Mouse (Mus musculus): ENCODE results near the gene Znrf2. TPM values are rescaled to one million over a fixed set of nuclear protein-coding genes. Genes with fewer than 3 reads are reported as not detected.
"Not testable (repeated sequence)": the region's sequence is repeated elsewhere in the genome, so short reads cannot be mapped to it uniquely, and the experiment has no call there.

Znrf2 gene
- total RNA-seq, 2 experiments from 2014 or later = 14.3 to 15.9 TPM

DNA sequence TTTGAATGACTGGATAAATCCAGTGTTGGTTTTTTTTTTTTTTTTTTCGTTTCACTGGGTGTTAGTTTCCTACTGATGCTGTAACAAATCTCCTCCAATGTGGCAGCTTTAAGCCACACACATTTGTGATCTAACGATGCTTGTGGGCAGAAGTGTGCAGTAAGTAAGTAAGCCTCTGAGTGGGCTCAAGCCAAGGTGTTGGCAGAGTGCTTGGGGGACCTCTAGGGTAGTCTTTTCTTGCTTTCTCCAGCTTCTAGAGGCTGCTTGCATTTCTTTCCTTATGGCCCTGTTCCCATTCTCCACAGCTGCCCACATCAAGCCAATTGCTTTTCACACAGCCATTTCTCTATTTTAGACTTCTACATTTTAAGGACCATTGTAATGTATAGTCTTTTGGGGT lies 16.7 kb downstream of the Znrf2 start:
- no peak for DNase-seq (ENCODE audit: low spot score in 2 of 2)
- intact Hi-C loops (cut with DNase I) = no loop called here

- intact Hi-C loops (cut with DNase I) = no loop called here
- DNase-seq (ENCODE audit: low spot score in 2 of 2) = no peak
Measured at GRCm38 (mm10) chr6:54836666-54837065, 19.9 kb downstream of the Znrf2 start.

- intact Hi-C loops (cut with DNase I) = no loop called here
- no peak for DNase-seq (ENCODE audit: low spot score in 2 of 2)
Measured at GRCm38 (mm10) chr6:54841399-54841798, 24.7 kb downstream of the Znrf2 start.

- intact Hi-C loops (cut with DNase I) = no loop called here
- no peak for DNase-seq (ENCODE audit: low spot score in 2 of 2)
Measured at GRCm38 (mm10) chr6:54842041-54842440, 25.3 kb downstream of the Znrf2 start.

GRCm38 (mm10) chr6:54848546-54848945 lies 31.8 kb downstream of the Znrf2 start:
- intact Hi-C loops (cut with DNase I) = no loop called here
- no peak for DNase-seq (ENCODE audit: low spot score in 2 of 2)

DNA sequence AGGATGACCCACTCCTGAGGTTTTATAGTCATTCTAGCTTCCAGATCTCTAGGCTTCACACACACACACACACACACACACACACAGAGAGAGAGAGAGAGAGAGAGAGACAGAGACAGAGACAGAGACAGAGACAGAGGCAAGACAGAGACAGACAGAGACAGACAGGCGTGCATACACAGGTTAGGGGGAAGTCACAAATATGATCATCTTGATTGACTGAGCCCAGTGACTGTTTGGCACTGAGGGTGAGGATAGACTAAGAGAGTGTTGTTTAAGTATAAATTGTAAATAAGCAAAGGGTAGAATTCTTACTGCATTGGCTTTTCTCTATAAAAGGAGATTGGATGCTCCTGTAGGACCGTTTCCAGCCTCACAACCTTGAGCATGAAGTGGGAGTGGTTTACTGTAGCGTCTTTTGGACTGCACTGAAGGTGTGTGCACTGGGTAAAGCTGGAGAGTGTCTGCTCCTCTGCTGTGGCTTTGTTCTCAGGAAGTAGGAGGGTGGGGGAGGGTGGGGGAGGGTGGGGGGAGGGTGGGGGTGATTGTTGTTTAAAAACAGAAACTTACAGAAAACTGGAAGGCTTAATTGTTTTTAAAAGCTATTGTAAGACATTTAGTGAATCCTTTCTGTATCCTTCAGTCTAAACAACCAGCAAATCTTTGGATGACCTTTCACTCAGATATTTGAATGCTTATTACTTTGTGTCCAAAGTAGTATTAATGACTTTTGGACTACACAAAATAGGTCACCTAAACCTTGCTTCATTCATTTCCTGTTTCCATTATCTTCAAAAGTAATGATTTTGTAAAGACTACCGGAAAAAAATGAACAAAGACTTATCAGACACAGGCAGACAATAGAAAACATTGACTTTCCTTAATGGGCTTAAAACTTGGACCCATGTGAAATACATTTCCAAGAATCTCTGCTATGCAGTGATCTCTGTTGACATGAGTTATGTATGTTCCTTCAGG lies 32.8 kb downstream of the Znrf2 start:
- intact Hi-C loops (cut with DNase I) = no loop called here
- DNase-seq (ENCODE audit: low spot score in 2 of 2) = no peak

DNA sequence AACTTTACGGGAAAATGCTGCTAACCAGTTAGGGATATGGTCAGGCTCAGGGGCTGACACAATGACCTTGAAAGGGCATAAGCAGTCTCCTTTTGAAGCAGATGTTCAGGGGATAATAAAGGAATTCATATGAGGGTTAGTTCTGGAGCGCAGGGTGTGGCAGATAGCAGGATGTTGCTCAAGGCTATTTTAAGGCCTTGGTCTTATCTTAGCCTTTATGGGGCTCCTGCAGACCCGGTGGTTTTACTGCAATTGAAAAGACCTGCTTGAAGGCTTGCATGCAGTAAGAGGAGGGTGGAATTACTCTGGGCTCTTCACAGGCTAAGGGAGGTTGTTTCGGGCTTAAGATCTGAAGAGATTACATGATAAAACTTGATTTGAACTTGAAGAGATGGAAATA lies 35.1 kb downstream of the Znrf2 start:
- no peak for DNase-seq (ENCODE audit: low spot score in 2 of 2)
- intact Hi-C loops (cut with DNase I) = no loop called here

- no peak for DNase-seq (ENCODE audit: low spot score in 2 of 2)
- intact Hi-C loops (cut with DNase I) = no loop called here
Measured at GRCm38 (mm10) chr6:54852669-54853068, 36.0 kb downstream of the Znrf2 start.

DNA sequence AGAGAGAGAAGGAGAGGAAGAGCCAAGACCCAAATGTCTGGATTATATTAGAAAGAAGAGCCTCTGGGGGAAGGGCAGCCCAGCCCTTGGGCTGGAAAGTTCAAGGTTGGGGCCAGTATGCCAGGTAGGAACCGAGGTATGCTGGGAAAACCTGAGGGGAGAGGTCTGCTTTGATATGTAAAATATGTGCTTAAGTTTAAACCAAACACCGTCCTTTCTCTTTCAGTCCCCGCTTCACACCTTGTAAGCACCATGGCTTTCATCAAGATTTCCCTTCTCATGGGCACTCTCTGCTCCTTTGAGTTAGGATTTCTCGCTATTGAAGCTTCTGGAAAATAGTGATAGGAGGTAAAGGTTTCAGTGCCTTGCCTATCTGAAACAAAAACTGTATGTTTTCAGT lies 38.1 kb downstream of the Znrf2 start:
- intact Hi-C loops (cut with DNase I) = no loop called here
- DNase-seq (ENCODE audit: low spot score in 2 of 2) = no peak

DNA sequence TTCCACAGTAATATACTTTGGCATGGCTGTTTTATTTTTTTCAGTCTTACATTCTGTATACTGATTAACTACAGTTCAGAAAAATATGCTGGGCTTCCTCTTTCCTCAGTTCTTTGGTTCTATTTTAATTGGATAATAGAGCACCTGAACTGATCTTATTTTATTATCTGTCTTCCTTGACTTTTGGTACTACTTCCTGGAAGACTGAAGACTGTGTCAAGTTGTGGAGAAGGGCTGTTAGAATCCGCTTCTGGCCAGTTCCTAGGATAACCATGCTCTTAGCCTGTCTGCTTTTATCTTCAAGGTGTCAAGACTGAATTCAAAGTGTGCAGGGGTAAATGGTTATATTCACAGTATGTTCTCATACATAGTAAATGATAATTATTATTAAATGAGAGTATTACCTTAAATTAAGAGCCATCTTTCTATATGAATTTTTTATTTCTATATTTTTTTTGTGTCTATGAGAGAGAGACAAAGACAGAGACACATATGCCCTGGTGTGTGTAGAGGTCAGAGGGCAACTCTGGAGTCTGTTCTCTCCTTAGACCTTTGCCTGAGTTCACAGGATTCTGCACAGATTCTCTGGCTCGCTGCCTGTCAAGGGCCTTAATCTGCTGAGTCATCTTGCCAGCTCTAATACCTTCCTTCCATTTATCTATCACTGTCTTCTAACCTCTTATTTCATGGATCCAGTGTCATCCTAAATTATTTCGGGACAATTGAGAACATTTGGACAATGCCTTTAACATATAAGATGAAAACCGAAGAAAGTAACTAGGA lies 39.3 kb downstream of the Znrf2 start:
- no peak for DNase-seq (ENCODE audit: low spot score in 2 of 2)
- intact Hi-C loops (cut with DNase I) = no loop called here

GRCm38 (mm10) chr6:54859159-54859558 lies 42.4 kb downstream of the Znrf2 start:
- DNase-seq (ENCODE audit: low spot score in 2 of 2); intact Hi-C loops (cut with DNase I): not testable (repeated sequence)

GRCm38 (mm10) chr6:54860180-54860579 lies 43.5 kb downstream of the Znrf2 start:
- DNase-seq (ENCODE audit: low spot score in 2 of 2) = no peak
- intact Hi-C loops (cut with DNase I) = no loop called here

- DNase-seq (ENCODE audit: low spot score in 2 of 2) = no peak
- intact Hi-C loops (cut with DNase I) = no loop called here
Measured at GRCm38 (mm10) chr6:54866731-54867410, 50.2 kb downstream of the Znrf2 start.

- DNase-seq (ENCODE audit: low spot score in 2 of 2) = no peak
- intact Hi-C loops (cut with DNase I) = no loop called here
Measured at GRCm38 (mm10) chr6:54867411-54867745, 50.7 kb downstream of the Znrf2 start.

DNA sequence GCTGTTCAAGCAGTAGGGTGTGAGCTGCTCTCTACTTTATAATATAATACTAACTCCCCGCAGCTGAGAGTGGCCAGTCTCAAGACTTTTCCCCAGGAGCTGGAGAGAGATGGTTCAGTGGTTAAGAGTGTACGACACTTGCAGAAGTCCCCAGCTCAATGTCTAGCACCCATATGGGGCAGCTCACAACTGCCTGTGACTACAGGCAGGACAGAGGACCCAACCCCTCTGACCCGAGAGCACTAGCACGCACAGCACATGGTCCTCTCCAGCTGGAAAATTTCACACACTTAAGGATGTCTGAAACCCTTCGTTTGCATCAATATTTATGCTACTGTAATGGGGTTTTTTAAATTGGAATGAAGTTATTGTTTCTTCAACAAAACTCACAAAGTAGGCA lies 56.3 kb downstream of the Znrf2 start:
- intact Hi-C loops (cut with DNase I) = no loop called here
- DNase-seq (ENCODE audit: low spot score in 2 of 2) = no peak

DNA sequence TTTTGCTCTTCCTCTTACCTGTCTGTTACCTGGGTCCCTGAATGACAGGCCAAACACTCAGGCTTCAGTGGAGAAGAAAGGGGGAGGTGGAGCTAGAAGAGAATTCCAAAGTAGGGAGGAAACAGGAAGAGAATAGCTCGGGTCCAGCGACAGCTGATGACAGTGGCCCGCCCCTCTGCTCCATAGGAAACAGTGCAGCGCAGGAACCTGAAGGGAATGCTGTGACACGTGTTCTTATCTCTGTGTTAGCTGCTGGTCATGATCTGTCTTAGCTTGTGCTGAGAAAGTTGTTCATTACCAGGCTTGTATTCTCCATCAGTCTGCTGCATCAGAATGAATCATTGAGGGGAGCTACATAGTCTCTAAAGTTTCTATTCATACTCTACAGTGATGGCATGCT lies 60.1 kb downstream of the Znrf2 start:
- DNase-seq (ENCODE audit: low spot score in 2 of 2) = no peak
- intact Hi-C loops (cut with DNase I) = no loop called here

DNA sequence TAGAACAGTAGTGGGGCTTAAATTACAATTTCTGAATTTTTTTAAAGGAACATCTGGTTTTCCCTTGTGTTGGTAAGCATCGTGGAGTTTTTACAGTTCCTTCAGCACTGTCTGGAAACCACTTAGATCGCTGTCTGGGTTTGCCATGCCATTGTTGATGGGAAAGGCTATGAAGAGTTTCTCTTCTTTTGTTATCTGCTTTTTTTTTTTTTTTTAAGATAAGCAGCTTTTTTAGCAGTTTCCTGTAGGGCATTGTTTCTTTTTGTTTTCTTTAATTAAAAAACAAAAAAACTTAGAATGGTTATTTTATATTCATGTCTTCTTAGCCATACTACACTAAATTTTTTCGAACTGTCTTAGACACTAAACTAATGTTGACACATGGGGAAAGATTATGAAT lies 60.9 kb downstream of the Znrf2 start:
- intact Hi-C loops (cut with DNase I) = no loop called here
- no peak for DNase-seq (ENCODE audit: low spot score in 2 of 2)

GRCm38 (mm10) chr6:54878546-54878945 lies 61.8 kb downstream of the Znrf2 start:
- no peak for DNase-seq (ENCODE audit: low spot score in 2 of 2)
- intact Hi-C loops (cut with DNase I) = no loop called here

- intact Hi-C loops (cut with DNase I) = no loop called here
- no peak for DNase-seq (ENCODE audit: low spot score in 2 of 2)
Measured at GRCm38 (mm10) chr6:54880086-54880485, 63.4 kb downstream of the Znrf2 start.

GRCm38 (mm10) chr6:54883424-54883823 lies 66.7 kb downstream of the Znrf2 start:
- DNase-seq (ENCODE audit: low spot score in 2 of 2) = no peak
- intact Hi-C loops (cut with DNase I) = no loop called here
